Mouse (Mus musculus): ENCODE results near the gene Nek6. TPM values are rescaled to one million over a fixed set of nuclear protein-coding genes. Genes with fewer than 3 reads are reported as not detected.

The Nek6 gene
- polyA plus RNA-seq, 1 experiment from 2014 or later = 70.9 TPM

- Histone ChIP-seq H3K9ac (ENCODE audit: low read depth, low read length) (no peak overlapping the region), H3K4me1 (replicated peaks; ENCODE audit: control insufficient read depth, insufficient read depth, low read length) (no peaks in the 10 kb centered on the region), H3K4me3 (ENCODE audit: low read depth, low read length) (no peak overlapping the region), H3K27ac (ENCODE audit: low read depth, low read length) (no peak overlapping the region), H3K4me2 (replicated peaks; ENCODE audit: low read depth) (no peak overlapping the region), H3K27me3 (replicated peaks; ENCODE audit: control insufficient read depth, insufficient read depth, low read length) (no peaks in the 10 kb centered on the region), H3K9me3 (ENCODE audit: control insufficient read depth) (no peaks in the 10 kb centered on the region), H3K36me3 (ENCODE audit: control insufficient read depth, insufficient read depth) (peaks cover 15% of the 10 kb centered on the region)
- WGBS = 52% methylated on average over 4 of the region's 4 CpGs
- ATAC-seq = no peak
- peak; percentile 45 for TF ChIP-seq CTCF (IDR thresholded peaks at IDR 0.05; ENCODE audit: low read depth)
These were observed 104.6 kb downstream of the Nek6 start for GRCm38 (mm10) chr2:38616072-38616471.

- Histone ChIP-seq H3K27me3 (replicated peaks; ENCODE audit: control insufficient read depth, insufficient read depth, low read length) (no peaks in the 10 kb centered on the region), H3K4me2 (replicated peaks; ENCODE audit: low read depth) (no peak overlapping the region), H3K4me3 (ENCODE audit: low read depth, low read length) (no peak overlapping the region), H3K9me3 (ENCODE audit: control insufficient read depth) (no peaks in the 10 kb centered on the region), H3K9ac (ENCODE audit: low read depth, low read length) (no peak overlapping the region), H3K4me1 (replicated peaks; ENCODE audit: control insufficient read depth, insufficient read depth, low read length) (no peaks in the 10 kb centered on the region), H3K27ac (ENCODE audit: low read depth, low read length) (no peak overlapping the region), H3K36me3 (ENCODE audit: control insufficient read depth, insufficient read depth) (peaks cover 15% of the 10 kb centered on the region)
- no peak for ATAC-seq
- 83% methylated on average over 5 of the region's 5 CpGs for WGBS
- no peak for TF ChIP-seq CTCF (IDR thresholded peaks at IDR 0.05; ENCODE audit: low read depth)
These were observed 105.8 kb downstream of the Nek6 start for GRCm38 (mm10) chr2:38616956-38617872.

- Histone ChIP-seq H3K4me3 (ENCODE audit: low read depth, low read length) (no peak overlapping the region), H3K4me2 (replicated peaks; ENCODE audit: low read depth) (no peak overlapping the region), H3K4me1 (replicated peaks; ENCODE audit: control insufficient read depth, insufficient read depth, low read length) (no peaks in the 10 kb centered on the region), H3K36me3 (ENCODE audit: control insufficient read depth, insufficient read depth) (peaks cover 8% of the 10 kb centered on the region; the same call in 1 of the 2 replicates), H3K27me3 (replicated peaks; ENCODE audit: control insufficient read depth, insufficient read depth, low read length) (no peaks in the 10 kb centered on the region), H3K27ac (ENCODE audit: low read depth, low read length) (no peak overlapping the region), H3K9ac (ENCODE audit: low read depth, low read length) (no peak overlapping the region), H3K9me3 (ENCODE audit: control insufficient read depth) (no peaks in the 10 kb centered on the region)
- TF ChIP-seq CTCF (IDR thresholded peaks at IDR 0.05; ENCODE audit: low read depth) = no peak
- ATAC-seq = no peak
- WGBS = 93% methylated on average over 4 of the region's 4 CpGs
These were observed 108.3 kb downstream of the Nek6 start for GRCm38 (mm10) chr2:38619777-38620176.

- no peak for ATAC-seq
- no peaks in the 10 kb centered on the region for H3K9me3 ChIP-seq (ENCODE audit: control insufficient read depth)
- H3K9ac ChIP-seq (ENCODE audit: low read depth, low read length) = no peak overlapping the region
- no peak overlapping the region for H3K4me2 ChIP-seq (replicated peaks; ENCODE audit: low read depth)
- no peaks in the 10 kb centered on the region for H3K27me3 ChIP-seq (replicated peaks; ENCODE audit: control insufficient read depth, insufficient read depth, low read length)
- peaks cover 14% of the 10 kb centered on the region for H3K36me3 ChIP-seq (ENCODE audit: control insufficient read depth, insufficient read depth)
- no peaks in the 10 kb centered on the region for H3K4me1 ChIP-seq (replicated peaks; ENCODE audit: control insufficient read depth, insufficient read depth, low read length)
- 74% methylated on average over 4 of the region's 4 CpGs for WGBS
- H3K27ac ChIP-seq (ENCODE audit: low read depth, low read length) = no peak overlapping the region
- no peak overlapping the region for H3K4me3 ChIP-seq (ENCODE audit: low read depth, low read length)
- TF ChIP-seq CTCF (IDR thresholded peaks at IDR 0.05; ENCODE audit: low read depth) = no peak
These were observed 109.6 kb downstream of the Nek6 start for GRCm38 (mm10) chr2:38621076-38621475.

- WGBS = 73% methylated on average over 6 of the region's 6 CpGs
- Histone ChIP-seq H3K4me3 (ENCODE audit: low read depth, low read length) (no peak overlapping the region), H3K9ac (ENCODE audit: low read depth, low read length) (no peak overlapping the region), H3K4me1 (replicated peaks; ENCODE audit: control insufficient read depth, insufficient read depth, low read length) (no peaks in the 10 kb centered on the region), H3K9me3 (ENCODE audit: control insufficient read depth) (no peaks in the 10 kb centered on the region), H3K27ac (ENCODE audit: low read depth, low read length) (no peak overlapping the region), H3K4me2 (replicated peaks; ENCODE audit: low read depth) (no peak overlapping the region), H3K36me3 (ENCODE audit: control insufficient read depth, insufficient read depth) (peaks cover 18% of the 10 kb centered on the region), H3K27me3 (replicated peaks; ENCODE audit: control insufficient read depth, insufficient read depth, low read length) (no peaks in the 10 kb centered on the region)
- ATAC-seq = no peak
- peak; percentile 53 for TF ChIP-seq CTCF (IDR thresholded peaks at IDR 0.05; ENCODE audit: low read depth)
These were observed 110.2 kb downstream of the Nek6 start for GRCm38 (mm10) chr2:38621610-38622021.

GRCm38 (mm10) chr2:38623411-38623810 is 112.0 kb downstream of the Nek6 start:
- H3K36me3 ChIP-seq (ENCODE audit: control insufficient read depth, insufficient read depth) = peaks cover 20% of the 10 kb centered on the region
- no peak overlapping the region for H3K9ac ChIP-seq (ENCODE audit: low read depth, low read length)
- ATAC-seq = no peak
- no peak overlapping the region for H3K4me3 ChIP-seq (ENCODE audit: low read depth, low read length)
- TF ChIP-seq CTCF (IDR thresholded peaks at IDR 0.05; ENCODE audit: low read depth) = no peak
- H3K4me1 ChIP-seq (replicated peaks; ENCODE audit: control insufficient read depth, insufficient read depth, low read length) = no peaks in the 10 kb centered on the region
- H3K27ac ChIP-seq (ENCODE audit: low read depth, low read length) = no peak overlapping the region
- no peak overlapping the region; the same call in 1 of the 2 replicates for H3K4me2 ChIP-seq (replicated peaks; ENCODE audit: low read depth)
- WGBS = 66% methylated on average over 3 of the region's 3 CpGs
- H3K9me3 ChIP-seq (ENCODE audit: control insufficient read depth) = no peaks in the 10 kb centered on the region
- no peaks in the 10 kb centered on the region for H3K27me3 ChIP-seq (replicated peaks; ENCODE audit: control insufficient read depth, insufficient read depth, low read length)

Measured in intestine, postnatal 0 days (tissue).